Mouse (Mus musculus) midbrain, embryonic 11.5 days (tissue): ENCODE results near the gene Trpm3. TPM values are rescaled to one million over a fixed set of nuclear protein-coding genes. Genes with fewer than 3 reads are reported as not detected.

Experiments
- ATAC-seq: fragments of 200-750 bp; cut with Nextera tagmentation; 2 replicates; pipeline ENCODE4 v1.8.0; 2017; ENCODE audit warnings: moderate TSS enrichment, moderate library complexity; ENCODE audit not compliant: low FRiP score
- DNase-seq: peaks from one replicate; pipeline ENCODE4 v3.0.0; 2015; ENCODE audit warnings: low spot score; ENCODE audit errors: missing footprints
- H3K27ac ChIP-seq: fragments of 300-500 bp; sonication (generic); 2 replicates; pipeline ENCODE4 v1.5.1; 2014; ENCODE audit warnings: low read depth, low read length
- H3K27me3 ChIP-seq: fragments of 300-500 bp; sonication (generic); 2 replicates; pipeline ENCODE4 v1.6.1; 2014; ENCODE audit warnings: mild to moderate bottlenecking, low read length, moderate library complexity, mixed read lengths; ENCODE audit not compliant: control insufficient read depth, insufficient read depth
- H3K36me3 ChIP-seq: fragments of 300-500 bp; sonication (generic); 2 replicates; pipeline ENCODE4 v1.6.1; 2014; ENCODE audit warnings: mild to moderate bottlenecking, low read length, moderate library complexity, mixed read lengths; ENCODE audit not compliant: control insufficient read depth, insufficient read depth
- H3K4me1 ChIP-seq: fragments of 300-500 bp; sonication (generic); 2 replicates; pipeline ENCODE4 v1.6.1; 2014; ENCODE audit warnings: low read length; ENCODE audit not compliant: control insufficient read depth, insufficient read depth
- H3K4me2 ChIP-seq: fragments of 300-500 bp; sonication (generic); 2 replicates; pipeline ENCODE4 v1.6.1; 2014; ENCODE audit warnings: mild to moderate bottlenecking, moderate library complexity
- H3K4me3 ChIP-seq: fragments of 300-500 bp; sonication (generic); 2 replicates; pipeline ENCODE4 v1.5.1; 2014; ENCODE audit warnings: low read depth, low read length
- H3K9ac ChIP-seq: fragments of 300-500 bp; sonication (generic); 2 replicates; pipeline ENCODE4 v1.6.1; 2014; ENCODE audit warnings: low read length
- H3K9me3 ChIP-seq: fragments of 300-500 bp; sonication (generic); 2 replicates; pipeline ENCODE4 v1.6.1; 2016; ENCODE audit warnings: low read length; ENCODE audit not compliant: control insufficient read depth
- WGBS: fragments of 180-500 bp; shearing (Covaris S2); extraction: QIAGEN DNeasy Blood & Tissue Kit; methylation state at CpG from one replicate; pipeline ENCODE4 v1.1.7; 2014; 5-methylcytosine and 5-hydroxymethylcytosine counted together
- polyA plus RNA-seq: library from polyadenylated mRNA; unstranded; fragments of >200 nt; fragmentation: Nextera tagmentation; extraction: Ambion mirVana; gene quantifications from 2 replicates; pipeline ENCODE4 v1.2.1, GENCODE M21; 2014

The Trpm3 gene
- polyA plus RNA-seq, 1 experiment from 2014 or later: 4.3 TPM

DNA sequence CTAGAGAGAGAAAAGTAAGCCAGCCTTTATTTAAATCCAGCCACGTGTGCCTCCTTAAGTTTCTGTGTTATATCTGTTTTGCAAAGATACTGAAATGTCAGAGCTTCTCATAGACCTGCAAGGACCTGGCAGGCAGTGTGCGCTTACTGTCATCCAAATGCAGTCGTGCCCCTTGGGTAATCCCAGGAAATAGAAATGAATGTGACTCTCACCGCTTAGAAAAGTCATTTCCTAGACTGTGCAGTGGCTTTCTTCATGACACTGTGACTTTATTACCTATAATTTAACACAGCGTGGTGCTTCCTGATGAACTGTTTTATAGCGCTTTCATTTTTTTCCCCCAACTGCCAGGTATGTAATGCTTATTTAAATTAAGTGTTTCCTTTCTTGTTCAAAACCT is 379.7 kb downstream of the Trpm3 start:
- ATAC-seq: no peak
- no peaks in the 10 kb centered on the region for H3K9me3 ChIP-seq
- no peaks in the 10 kb centered on the region for H3K27me3 ChIP-seq
- H3K36me3 ChIP-seq: no peaks in the 10 kb centered on the region
- DNase-seq: no peak
- 79% methylated on average over 6 of the region's 6 CpGs for WGBS
- H3K4me1 ChIP-seq: no peaks in the 10 kb centered on the region
- H3K4me2 ChIP-seq: no peak overlapping the region
- H3K9ac ChIP-seq: no peak overlapping the region
- no peak overlapping the region for H3K27ac ChIP-seq
- H3K4me3 ChIP-seq: no peak overlapping the region

DNA sequence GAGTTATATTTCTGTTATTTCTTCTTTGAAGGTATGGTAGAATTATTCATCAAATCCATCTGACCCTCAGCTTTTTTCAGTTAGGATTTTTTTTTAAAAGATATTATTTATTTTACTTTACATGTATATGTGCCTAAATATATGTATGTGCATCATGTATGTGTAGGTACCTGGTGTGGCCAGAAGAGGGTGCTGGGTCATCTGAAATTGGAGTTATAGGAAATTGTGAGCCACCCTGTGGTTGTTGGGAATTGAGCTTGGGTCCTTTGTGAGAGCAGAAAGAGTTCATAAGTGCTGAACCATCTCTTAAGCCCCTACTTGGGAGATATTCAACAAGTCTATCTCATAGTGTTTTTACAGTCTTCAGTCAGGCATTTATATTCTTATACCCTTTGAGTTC is 389.1 kb downstream of the Trpm3 start:
- H3K9ac ChIP-seq: no peak overlapping the region
- no peaks in the 10 kb centered on the region for H3K36me3 ChIP-seq

DNA sequence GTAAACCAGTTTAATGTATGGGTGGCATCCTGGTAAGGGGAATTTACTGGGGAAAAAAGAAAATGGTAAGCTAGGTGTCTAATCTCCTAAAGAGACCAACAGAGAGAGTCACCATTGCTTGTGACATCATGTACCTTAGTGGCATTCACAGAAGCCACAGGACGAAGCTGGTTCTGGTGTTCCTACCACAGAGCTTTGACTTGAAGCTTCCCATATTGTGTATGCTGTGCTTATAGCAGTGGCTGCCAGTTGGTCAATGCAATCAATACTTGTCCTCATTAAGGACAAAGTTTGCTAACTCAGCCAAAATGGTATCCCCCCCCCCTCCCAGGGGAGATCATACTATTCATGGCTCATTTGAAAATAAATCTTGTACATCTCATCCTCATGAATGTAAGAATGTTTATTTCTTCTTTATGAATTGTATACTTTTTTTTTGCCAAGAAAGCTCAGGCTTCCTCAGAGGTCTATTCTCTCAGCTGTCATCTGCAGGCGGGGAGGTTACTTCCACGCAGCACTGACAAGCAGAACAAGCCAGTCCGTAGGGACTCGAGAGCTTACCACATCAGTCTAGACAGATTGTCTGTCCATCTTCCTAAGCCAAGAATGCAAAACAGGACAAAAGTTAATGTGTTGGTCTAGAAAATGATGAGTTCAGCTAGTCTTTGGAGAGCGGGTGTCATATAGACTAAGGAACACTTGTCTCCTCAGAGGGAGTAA is 404.3 kb downstream of the Trpm3 start:
- H3K36me3 ChIP-seq: no peaks in the 10 kb centered on the region
- H3K27ac ChIP-seq: no peak overlapping the region
- DNase-seq (peak; percentile 60), ATAC-seq (no peak)
- H3K4me2 ChIP-seq: no peak overlapping the region
- H3K4me1 ChIP-seq: no peaks in the 10 kb centered on the region
- no peaks in the 10 kb centered on the region for H3K27me3 ChIP-seq
- no peak overlapping the region for H3K9ac ChIP-seq
- H3K9me3 ChIP-seq: no peaks in the 10 kb centered on the region
- H3K4me3 ChIP-seq: no peak overlapping the region
- whole genome bisulfite sequencing: 88% methylated on average over 6 of the region's 6 CpGs

More for the DNA sequence above, 389.1 kb downstream of the Trpm3 start:
- no peak for ATAC-seq
- Histone ChIP-seq H3K4me3 (no peak overlapping the region), H3K4me1 (no peaks in the 10 kb centered on the region), H3K4me2 (no peak overlapping the region), H3K9me3 (no peaks in the 10 kb centered on the region), H3K27ac (no peak overlapping the region), H3K27me3 (no peaks in the 10 kb centered on the region)
- DNase-seq: no peak

- peak; percentile 73; the same call in 1 of the 2 replicates for ATAC-seq
- Histone ChIP-seq H3K9me3 (no peaks in the 10 kb centered on the region), H3K4me2 (no peak overlapping the region), H3K9ac (no peak overlapping the region), H3K27ac (no peak overlapping the region), H3K4me1 (peaks cover 5% of the 10 kb centered on the region; the same call in 1 of the 2 replicates), H3K27me3 (no peaks in the 10 kb centered on the region; the same call in 1 of the 2 replicates), H3K36me3 (no peaks in the 10 kb centered on the region), H3K4me3 (no peak overlapping the region)
- DNase-seq: peak; percentile 91
- 30% methylated on average over 5 of the region's 5 CpGs for WGBS
These were observed 413.3 kb downstream of the Trpm3 start for GRCm38 (mm10) chr19:22552179-22552578.

- H3K9ac ChIP-seq: no peak overlapping the region
- DNase-seq (peak; percentile 84), ATAC-seq (peak; percentile 68; the same call in 1 of the 2 replicates)
- WGBS: 2% methylated on average over 7 of the region's 7 CpGs
- H3K4me3 ChIP-seq: no peak overlapping the region
- peaks cover 5% of the 10 kb centered on the region; the same call in 1 of the 2 replicates for H3K4me1 ChIP-seq
- no peaks in the 10 kb centered on the region for H3K36me3 ChIP-seq
- no peaks in the 10 kb centered on the region; the same call in 1 of the 2 replicates for H3K27me3 ChIP-seq
- peak overlapping the region; percentile 0; the same call in 1 of the 2 replicates for H3K4me2 ChIP-seq
- H3K9me3 ChIP-seq: no peaks in the 10 kb centered on the region
- H3K27ac ChIP-seq: no peak overlapping the region
These were observed 415.6 kb downstream of the Trpm3 start for GRCm38 (mm10) chr19:22554421-22554941.

DNA sequence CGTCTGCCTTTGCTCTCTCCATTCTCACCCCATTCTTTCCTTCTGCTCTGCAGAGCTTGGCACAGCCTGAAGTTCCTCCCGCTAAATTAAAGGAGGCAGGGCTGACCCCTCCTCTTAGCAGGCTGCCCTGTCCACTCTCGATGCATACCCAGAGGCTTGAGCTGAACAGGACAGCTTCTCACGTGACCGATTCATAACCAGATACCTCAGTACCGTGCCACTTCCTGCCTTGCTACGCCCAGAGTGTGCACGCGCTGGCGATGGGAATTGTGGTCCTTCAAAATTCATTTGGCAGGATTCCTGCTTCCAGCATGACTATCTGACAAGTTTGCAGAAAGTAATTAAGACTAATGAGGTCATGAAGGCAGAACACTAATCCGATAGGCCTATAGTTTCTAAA is 433.6 kb downstream of the Trpm3 start:
- H3K27ac ChIP-seq: no peak overlapping the region
- no peaks in the 10 kb centered on the region for H3K4me1 ChIP-seq
- no peaks in the 10 kb centered on the region for H3K9me3 ChIP-seq
- H3K27me3 ChIP-seq: no peaks in the 10 kb centered on the region
- 80% methylated on average over 11 of the region's 11 CpGs for WGBS
- no peak overlapping the region for H3K4me2 ChIP-seq
- no peak overlapping the region for H3K9ac ChIP-seq
- no peaks in the 10 kb centered on the region for H3K36me3 ChIP-seq
- no peak for DNase-seq
- no peak for ATAC-seq
- H3K4me3 ChIP-seq: no peak overlapping the region

DNA sequence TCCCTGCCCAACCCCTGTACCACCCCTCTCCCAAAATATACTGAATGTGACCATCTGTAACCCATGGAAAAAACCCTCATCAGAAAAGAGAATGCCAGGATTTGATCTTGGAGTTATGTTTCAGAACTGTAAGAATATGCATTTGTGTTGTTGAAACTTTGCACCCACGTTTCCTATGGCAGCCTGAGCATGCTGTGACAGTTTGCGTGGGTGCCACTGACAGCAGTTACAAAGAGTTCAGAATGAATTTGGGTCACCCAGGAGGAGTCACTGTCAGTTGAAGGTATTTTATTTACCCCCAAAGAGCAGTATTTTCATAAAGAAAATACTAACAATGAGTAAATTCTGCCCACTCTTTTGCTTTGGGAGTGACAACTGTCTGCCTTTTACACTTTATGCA is 434.0 kb downstream of the Trpm3 start:
- Histone ChIP-seq H3K27me3 (no peaks in the 10 kb centered on the region), H3K27ac (no peak overlapping the region), H3K36me3 (no peaks in the 10 kb centered on the region), H3K4me1 (no peaks in the 10 kb centered on the region), H3K4me2 (no peak overlapping the region), H3K4me3 (no peak overlapping the region), H3K9me3 (no peaks in the 10 kb centered on the region), H3K9ac (no peak overlapping the region)
- WGBS: 87% methylated on average over 2 of the region's 2 CpGs
- no peak for DNase-seq
- no peak for ATAC-seq

DNA sequence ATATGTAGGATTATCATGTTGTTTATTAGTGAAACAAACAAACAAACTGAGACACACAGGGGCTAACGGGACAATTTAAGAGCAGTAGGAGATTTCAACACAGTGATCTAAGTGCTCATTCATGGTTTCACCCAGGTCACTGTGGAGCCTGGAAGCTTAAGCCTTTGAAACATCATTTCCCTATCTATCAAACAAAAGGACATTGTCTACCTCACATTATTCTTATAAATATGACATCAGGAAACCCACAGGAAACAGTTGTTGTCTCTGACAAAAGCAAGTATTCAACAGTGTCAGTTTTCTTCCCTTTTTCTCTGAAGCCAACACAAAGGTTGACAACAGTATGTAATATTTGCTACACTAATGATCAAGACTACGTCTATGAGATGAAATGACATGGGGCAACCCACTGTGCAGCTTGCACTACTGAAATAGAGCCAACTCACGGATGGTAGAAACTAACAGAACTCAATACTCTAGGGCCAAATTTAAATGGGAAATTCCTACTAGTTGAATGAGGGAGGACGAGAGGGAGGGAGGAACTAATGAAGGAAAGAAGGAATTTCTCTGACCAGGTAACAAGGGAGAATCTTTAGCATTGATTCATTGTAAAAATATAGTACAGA is 443.4 kb downstream of the Trpm3 start:
- no peaks in the 10 kb centered on the region for H3K27me3 ChIP-seq
- DNase-seq (no peak), ATAC-seq (no peak)
- H3K4me2 ChIP-seq: no peak overlapping the region
- 87% methylated on average over 4 of the region's 4 CpGs for WGBS
- H3K9ac ChIP-seq: no peak overlapping the region
- H3K27ac ChIP-seq: no peak overlapping the region
- no peaks in the 10 kb centered on the region for H3K4me1 ChIP-seq
- H3K36me3 ChIP-seq: no peaks in the 10 kb centered on the region
- no peaks in the 10 kb centered on the region for H3K9me3 ChIP-seq
- no peak overlapping the region for H3K4me3 ChIP-seq

- H3K4me3 ChIP-seq: no peak overlapping the region
- no peak overlapping the region for H3K27ac ChIP-seq
- WGBS: 87% methylated on average over 3 of the region's 3 CpGs
- H3K9ac ChIP-seq: no peak overlapping the region
- H3K4me1 ChIP-seq: no peaks in the 10 kb centered on the region
- ATAC-seq: no peak
- no peaks in the 10 kb centered on the region for H3K36me3 ChIP-seq
- no peaks in the 10 kb centered on the region for H3K27me3 ChIP-seq
- no peaks in the 10 kb centered on the region for H3K9me3 ChIP-seq
- no peak for DNase-seq
- H3K4me2 ChIP-seq: no peak overlapping the region
These were observed 455.6 kb downstream of the Trpm3 start for GRCm38 (mm10) chr19:22594492-22594891.
